ENCODE assay signal across 20 mouse cellular contexts in the genomic region with DNA sequence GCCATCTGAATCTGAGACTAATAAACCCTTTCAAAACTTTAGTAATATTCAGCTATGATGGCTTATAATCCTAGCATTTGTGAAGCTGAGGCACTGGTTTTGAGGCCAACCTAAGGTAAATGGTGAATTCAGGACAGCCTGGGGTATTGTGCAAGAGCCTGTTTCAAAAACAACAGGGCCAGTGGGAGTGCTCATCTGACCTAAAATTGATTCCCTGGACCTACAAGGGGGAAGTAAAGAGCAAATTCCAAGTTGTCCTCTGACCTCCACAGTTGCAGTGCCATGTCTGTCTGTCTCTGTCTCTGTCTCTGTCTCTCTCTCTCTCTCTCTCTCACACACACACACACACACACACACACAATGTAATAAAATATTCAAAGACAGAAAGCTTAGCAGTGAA. TPM values are rescaled to one million over a fixed set of nuclear protein-coding genes. Genes with fewer than 3 reads are reported as not detected.
DNase-seq lines count a peak whose midpoint lies in the region; ATAC-seq and TF ChIP-seq lines count a peak whose summit lies in the region.
"Had no signal": no experiment of that assay in that cellular context is flagged by ENCODE, and none has a peak within 500 bp of the region (broad histone marks: within the 10 kb centered on the region; RNA-seq: fewer than 3 reads in every experiment).

No protein-coding gene starts in this region.

- peak; percentile 60 for TF ChIP-seq EP300 in liver, postnatal 0 days (IDR thresholded peaks at IDR 0.05; ENCODE audit: low read depth)

- peaks cover 28% of the 10 kb centered on the region for H3K4me1 ChIP-seq in liver, postnatal 0 days (ENCODE audit: insufficient read depth)

- no peak overlapping the region for H3K9ac ChIP-seq in liver, postnatal 0 days (replicated peaks)
- H3K9ac ChIP-seq: embryonic facial prominence, embryonic 13.5 days; forebrain, embryonic 15.5 days; heart, embryonic 15.5 days; hindbrain, embryonic 13.5 days had no signal

- no peaks in the 10 kb centered on the region for H3K36me3 ChIP-seq in liver, postnatal 0 days (replicated peaks; ENCODE audit: insufficient read depth, low read length)
- H3K36me3 ChIP-seq: embryonic facial prominence, embryonic 13.5 days; forebrain, embryonic 15.5 days; heart, embryonic 15.5 days; hindbrain, embryonic 13.5 days had no signal

- no peak overlapping the region for H3K4me2 ChIP-seq in liver, postnatal 0 days (ENCODE audit: low read depth, low read length)
- H3K4me2 ChIP-seq: embryonic facial prominence, embryonic 13.5 days; forebrain, embryonic 15.5 days; heart, embryonic 11.5 days; heart, embryonic 15.5 days; hindbrain, embryonic 13.5 days had no signal

- H3K4me3 ChIP-seq in liver, postnatal 0 days (ENCODE audit: low read depth, low read length) = no peak overlapping the region
- H3K4me3 ChIP-seq: embryonic facial prominence, embryonic 13.5 days; forebrain, embryonic 15.5 days; heart, adult 2 months; heart, embryonic 15.5 days; hindbrain, embryonic 13.5 days had no signal

- H3K27ac ChIP-seq in liver, postnatal 0 days (ENCODE audit: low read depth) = peak overlapping the region; percentile 59
- H3K27ac ChIP-seq: embryonic facial prominence, embryonic 13.5 days; forebrain, embryonic 15.5 days; heart, adult 2 months; heart, embryonic 15.5 days; hindbrain, embryonic 13.5 days; hindbrain, postnatal 0 days had no signal

- H3K27me3 ChIP-seq in liver, postnatal 0 days (ENCODE audit: insufficient read depth, low read length) = no peaks in the 10 kb centered on the region
- H3K27me3 ChIP-seq: CH12.LX; embryonic facial prominence, embryonic 13.5 days; forebrain, embryonic 15.5 days; heart, embryonic 15.5 days; hindbrain, embryonic 13.5 days had no signal

- no peak for ATAC-seq in liver, postnatal 0 days
- ATAC-seq: forebrain, embryonic 15.5 days; hindbrain, postnatal 0 days had no signal

- TF ChIP-seq CTCF in liver, postnatal 0 days (IDR thresholded peaks at IDR 0.05; ENCODE audit: low read depth) = no peak

- no peaks in the 10 kb centered on the region for H3K9me3 ChIP-seq in liver, postnatal 0 days (ENCODE audit: low read length)
- H3K9me3 ChIP-seq: embryonic facial prominence, embryonic 13.5 days; forebrain, embryonic 15.5 days; heart, embryonic 15.5 days; hindbrain, embryonic 13.5 days had no signal

- DNase-seq in adrenal gland, postnatal 10 days = peak; percentile 38
- DNase-seq in adrenal gland, postnatal 25 days = no peak
- DNase-seq in kidney, adult 9 months = peak; percentile 56
- no peak for DNase-seq in kidney, postnatal 4 days
- DNase-seq in NIH3T3 (ENCODE audit: low read depth) = peak; percentile 50
- DNase-seq in liver, postnatal 0 days = peak; percentile 35
- DNase-seq in gastrocnemius, adult 18-20 months (ENCODE audit: low spot score) = no peak
- DNase-seq: cerebellum, adult 11-12 months; cerebellum, adult 9-11 months; cerebellum, postnatal 36 days; gastrocnemius, postnatal 14 days; heart, adult 2 months; heart, postnatal 14 days had no signal

RNA-seq across cellular contexts. Expression of a gene that starts 2.4 kb away (rescaled TPM):
- total RNA-seq in adrenal gland, postnatal 10 days (2021) = 1 to 10 TPM; 4.8 to 8.3 TPM
- total RNA-seq in adrenal gland, postnatal 25 days (2021) = 4.1 and 5.0 TPM in 2 replicates
- 4.7 and 5.1 TPM in 2 replicates for polyA plus RNA-seq in liver, postnatal 0 days (2015; fragmentation: Nextera tagmentation; extraction: Ambion mirVana)
- 1 to 10 TPM; 2.1 to 2.7 TPM for total RNA-seq in gastrocnemius, adult 18-20 months (2021)

Comparison
In these comparisons a context has a peak if more than half of its experiments do, and no peak if none do; other contexts are left out.
1. DNase-seq: peak in adrenal gland, postnatal 10 days (single experiment), kidney, adult 9 months (single experiment), NIH3T3 (single experiment) and liver, postnatal 0 days (single experiment); none in adrenal gland, postnatal 25 days (single experiment), kidney, postnatal 4 days (0 of 2) and gastrocnemius, adult 18-20 months (single experiment).